Mouse (Mus musculus): ENCODE data around the gene Ttc41. TPM values are rescaled to one million over a fixed set of nuclear protein-coding genes. Genes with fewer than 3 reads are reported as not detected.

Ttc41 gene
- total and polyA plus RNA-seq, 2 experiments from 2014 or later = 1.2 to 4.5 TPM

- DNase-seq (ENCODE audit: low spot score) (no peak), ATAC-seq (ENCODE audit: insufficient read depth, low read depth) (no peak)
- Histone ChIP-seq H3K27me3 (ENCODE audit: control insufficient read depth, insufficient read depth, low read length) (no peaks in the 10 kb centered on the region), H3K36me3 (replicated peaks; ENCODE audit: control insufficient read depth, insufficient read depth, low read length) (no peaks in the 10 kb centered on the region), H3K4me3 (ENCODE audit: low read depth, low read length) (no peak overlapping the region), H3K4me2 (ENCODE audit: low read depth, low read length) (no peak overlapping the region), H3K4me1 (ENCODE audit: control insufficient read depth, insufficient read depth) (0 out of 2 replicates have a peak, but pooled peaks cover 3% of the 10 kb centered on the region), H3K9me3 (replicated peaks; ENCODE audit: control insufficient read depth, low read length) (no peaks in the 10 kb centered on the region), H3K27ac (ENCODE audit: low read depth) (no peak overlapping the region), H3K9ac (replicated peaks; ENCODE audit: low read depth, low read length) (no peak overlapping the region)
- WGBS = 54% methylated on average over 6 of the region's 6 CpGs
- TF ChIP-seq EP300 (IDR thresholded peaks at IDR 0.05; ENCODE audit: low read depth) (no peak), CTCF (IDR thresholded peaks at IDR 0.05; ENCODE audit: low read depth) (no peak)
Measured at GRCm38 (mm10) chr10:86755816-86756502, 50.3 kb downstream of the Ttc41 start.

GRCm38 (mm10) chr10:86757724-86758123 lies 52.1 kb downstream of the Ttc41 start:
- no peak overlapping the region for H3K4me2 ChIP-seq (ENCODE audit: low read depth, low read length)
- no peak for DNase-seq (ENCODE audit: low spot score)
- no peak overlapping the region for H3K27ac ChIP-seq (ENCODE audit: low read depth)
- no peak overlapping the region for H3K9ac ChIP-seq (replicated peaks; ENCODE audit: low read depth, low read length)
- 92% methylated on average over 1 of the region's 1 CpGs for WGBS
- no peaks in the 10 kb centered on the region for H3K36me3 ChIP-seq (replicated peaks; ENCODE audit: control insufficient read depth, insufficient read depth, low read length)
- no peaks in the 10 kb centered on the region for H3K9me3 ChIP-seq (replicated peaks; ENCODE audit: control insufficient read depth, low read length)
- no peak overlapping the region for H3K4me3 ChIP-seq (ENCODE audit: low read depth, low read length)
- ATAC-seq (ENCODE audit: insufficient read depth, low read depth) = no peak
- no peaks in the 10 kb centered on the region for H3K27me3 ChIP-seq (ENCODE audit: control insufficient read depth, insufficient read depth, low read length)
- TF ChIP-seq CTCF (IDR thresholded peaks at IDR 0.05; ENCODE audit: low read depth) (no peak), EP300 (IDR thresholded peaks at IDR 0.05; ENCODE audit: low read depth) (no peak)
- H3K4me1 ChIP-seq (ENCODE audit: control insufficient read depth, insufficient read depth) = 0 out of 2 replicates have a peak, but pooled peaks cover 3% of the 10 kb centered on the region

GRCm38 (mm10) chr10:86758211-86758610 lies 52.6 kb downstream of the Ttc41 start:
- no peaks in the 10 kb centered on the region for H3K9me3 ChIP-seq (replicated peaks; ENCODE audit: control insufficient read depth, low read length)
- no peaks in the 10 kb centered on the region for H3K27me3 ChIP-seq (ENCODE audit: control insufficient read depth, insufficient read depth, low read length)
- H3K9ac ChIP-seq (replicated peaks; ENCODE audit: low read depth, low read length) = no peak overlapping the region
- no peaks in the 10 kb centered on the region for H3K36me3 ChIP-seq (replicated peaks; ENCODE audit: control insufficient read depth, insufficient read depth, low read length)
- H3K4me1 ChIP-seq (ENCODE audit: control insufficient read depth, insufficient read depth) = 0 out of 2 replicates have a peak, but pooled peaks cover 3% of the 10 kb centered on the region
- no peak overlapping the region for H3K4me3 ChIP-seq (ENCODE audit: low read depth, low read length)
- ATAC-seq (ENCODE audit: insufficient read depth, low read depth) (no peak), DNase-seq (ENCODE audit: low spot score) (no peak)
- TF ChIP-seq CTCF (IDR thresholded peaks at IDR 0.05; ENCODE audit: low read depth) (no peak), EP300 (IDR thresholded peaks at IDR 0.05; ENCODE audit: low read depth) (no peak)
- WGBS = 86% methylated on average over 6 of the region's 6 CpGs
- H3K27ac ChIP-seq (ENCODE audit: low read depth) = no peak overlapping the region
- no peak overlapping the region for H3K4me2 ChIP-seq (ENCODE audit: low read depth, low read length)

- ATAC-seq (ENCODE audit: insufficient read depth, low read depth) = no peak
- Histone ChIP-seq H3K36me3 (replicated peaks; ENCODE audit: control insufficient read depth, insufficient read depth, low read length) (no peaks in the 10 kb centered on the region), H3K4me1 (ENCODE audit: control insufficient read depth, insufficient read depth) (0 out of 2 replicates have a peak, but pooled peaks cover 2% of the 10 kb centered on the region), H3K9ac (replicated peaks; ENCODE audit: low read depth, low read length) (no peak overlapping the region), H3K4me3 (ENCODE audit: low read depth, low read length) (no peak overlapping the region), H3K4me2 (ENCODE audit: low read depth, low read length) (no peak overlapping the region), H3K27ac (ENCODE audit: low read depth) (no peak overlapping the region), H3K27me3 (ENCODE audit: control insufficient read depth, insufficient read depth, low read length) (no peaks in the 10 kb centered on the region), H3K9me3 (replicated peaks; ENCODE audit: control insufficient read depth, low read length) (no peaks in the 10 kb centered on the region)
- TF ChIP-seq CTCF (IDR thresholded peaks at IDR 0.05; ENCODE audit: low read depth) = no peak
- TF ChIP-seq EP300 (IDR thresholded peaks at IDR 0.05; ENCODE audit: low read depth) = no peak
- WGBS = 82% methylated on average over 1 of the region's 1 CpGs
- no peak for DNase-seq (ENCODE audit: low spot score)
Measured at GRCm38 (mm10) chr10:86761236-86761635, 55.6 kb downstream of the Ttc41 start.

GRCm38 (mm10) chr10:86761722-86762383 lies 56.2 kb downstream of the Ttc41 start:
- H3K9me3 ChIP-seq (replicated peaks; ENCODE audit: control insufficient read depth, low read length) = no peaks in the 10 kb centered on the region
- ATAC-seq (ENCODE audit: insufficient read depth, low read depth) = no peak
- H3K4me3 ChIP-seq (ENCODE audit: low read depth, low read length) = no peak overlapping the region
- no peak for TF ChIP-seq CTCF (IDR thresholded peaks at IDR 0.05; ENCODE audit: low read depth)
- TF ChIP-seq EP300 (IDR thresholded peaks at IDR 0.05; ENCODE audit: low read depth) = no peak
- H3K27ac ChIP-seq (ENCODE audit: low read depth) = no peak overlapping the region
- H3K4me2 ChIP-seq (ENCODE audit: low read depth, low read length) = no peak overlapping the region
- H3K9ac ChIP-seq (replicated peaks; ENCODE audit: low read depth, low read length) = no peak overlapping the region
- WGBS = 43% methylated on average over 7 of the region's 7 CpGs
- no peaks in the 10 kb centered on the region for H3K27me3 ChIP-seq (ENCODE audit: control insufficient read depth, insufficient read depth, low read length)
- no peaks in the 10 kb centered on the region for H3K36me3 ChIP-seq (replicated peaks; ENCODE audit: control insufficient read depth, insufficient read depth, low read length)
- no peaks in the 10 kb centered on the region for H3K4me1 ChIP-seq (ENCODE audit: control insufficient read depth, insufficient read depth)
- no peak for DNase-seq (ENCODE audit: low spot score)
